Mouse (Mus musculus) lung, adult 2 months (tissue): Measurements from ENCODE around the gene Zfp830. TPM values are rescaled to one million over a fixed set of nuclear protein-coding genes. Genes with fewer than 3 reads are reported as not detected.
A peak's percentile ranks its signal among the peaks of the same experiment; 100 is the strongest.

Experiments used
- DNase-seq: peaks from one replicate; pipeline ENCODE4 v3.0.0; 2022
- H3K4me1 ChIP-seq: fragments of 200-500 bp; 2 replicates; pipeline ENCODE4 v1.6.1; 2011; ENCODE audit warnings: low read length; ENCODE audit not compliant: control insufficient read depth, insufficient read depth
- H3K4me3 ChIP-seq: fragments of 200-500 bp; replicated peaks from 2 replicates; pipeline ENCODE3; 2011; ENCODE audit warnings: low read depth, mild to moderate bottlenecking, control low read depth, low read length; ENCODE audit errors: extremely low read depth
- CTCF ChIP-seq: fragments of 200-500 bp; IDR thresholded peaks from 2 replicates; pipeline ENCODE4 v1.5.1; 2011; ENCODE audit warnings: mild to moderate bottlenecking, low read length, control low read depth; ENCODE audit not compliant: insufficient read depth
- POLR2A ChIP-seq: fragments of 200-500 bp; IDR thresholded peaks from 2 replicates; pipeline ENCODE4 v1.6.1; 2011; ENCODE audit warnings: low read depth, mild to moderate bottlenecking, control low read depth, low read length, borderline replicate concordance; ENCODE audit errors: extremely low read depth
- WGBS: fragments of 180-500 bp; shearing (Covaris S2); methylation state at CpG from one replicate; pipeline ENCODE4 v1.1.7; 2018; 5-methylcytosine and 5-hydroxymethylcytosine counted together
- polyA plus RNA-seq: library from polyadenylated mRNA; depleted of rRNA; stranded (reverse); fragments of >200 nt; gene quantifications from 2 replicates; pipeline ENCODE4 v1.2.3, GENCODE M21; 2012; rRNA removed

Zfp830 gene
- polyA plus RNA-seq, 1 experiment = 5.3 TPM

DNA sequence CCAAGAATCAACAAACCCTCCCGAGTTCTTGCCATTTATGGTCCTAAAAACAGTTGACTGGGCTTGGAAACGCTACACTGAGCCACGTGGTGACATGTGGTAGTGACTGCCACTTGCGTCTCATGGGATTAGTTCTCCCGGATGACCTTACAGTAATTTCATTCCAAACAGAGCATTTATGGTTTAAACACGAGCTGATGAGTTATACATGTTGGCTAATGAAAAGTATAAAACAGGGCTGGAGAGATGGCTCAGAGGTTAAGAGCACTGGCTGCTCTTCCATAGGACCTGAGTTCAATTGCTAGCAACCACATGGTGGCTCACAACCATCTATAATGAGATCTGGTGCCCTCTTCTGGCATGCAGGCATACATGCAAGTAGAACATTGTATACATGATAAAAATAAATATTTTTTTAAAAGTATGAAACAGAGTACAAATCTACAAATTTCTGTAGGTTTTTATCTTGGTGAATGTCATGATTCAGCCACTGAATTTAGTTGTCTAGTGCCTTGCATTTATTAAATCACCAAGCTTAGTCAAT, 1.8 kb upstream of the Zfp830 start:
- H3K4me1 ChIP-seq = no peaks in the 10 kb centered on the region; the same call in none of the 2 replicates
- no peak for TF ChIP-seq CTCF
- TF ChIP-seq POLR2A = no peak
- no peak overlapping the region for H3K4me3 ChIP-seq
- DNase-seq = no peak
- WGBS = 80% methylated on average over 6 of the region's 6 CpGs

DNA sequence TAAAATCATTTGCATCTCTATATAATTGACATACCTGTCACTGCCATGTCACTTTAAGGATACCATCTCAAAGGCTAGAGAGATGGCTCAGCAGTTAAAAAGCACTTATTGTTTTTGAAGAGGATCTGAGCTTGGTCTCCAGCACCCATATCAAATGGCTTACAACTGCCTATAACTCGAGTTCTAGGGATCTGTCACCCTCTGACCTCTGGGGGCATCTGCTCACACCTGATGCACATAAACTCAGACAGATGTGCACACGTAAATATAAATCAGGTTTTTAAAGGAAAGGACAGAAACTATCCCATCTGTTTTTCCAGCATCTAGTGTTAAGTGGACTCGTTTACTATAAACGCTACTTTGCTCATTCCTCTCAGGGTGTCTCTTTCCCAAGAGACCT, 884 bp upstream of the Zfp830 start:
- peak overlapping the region; percentile 84 for H3K4me3 ChIP-seq
- TF ChIP-seq CTCF (no peak), POLR2A (no peak)
- 10% methylated on average over 4 of the region's 4 CpGs for WGBS
- no peaks in the 10 kb centered on the region; the same call in none of the 2 replicates for H3K4me1 ChIP-seq
- no peak for DNase-seq

DNA sequence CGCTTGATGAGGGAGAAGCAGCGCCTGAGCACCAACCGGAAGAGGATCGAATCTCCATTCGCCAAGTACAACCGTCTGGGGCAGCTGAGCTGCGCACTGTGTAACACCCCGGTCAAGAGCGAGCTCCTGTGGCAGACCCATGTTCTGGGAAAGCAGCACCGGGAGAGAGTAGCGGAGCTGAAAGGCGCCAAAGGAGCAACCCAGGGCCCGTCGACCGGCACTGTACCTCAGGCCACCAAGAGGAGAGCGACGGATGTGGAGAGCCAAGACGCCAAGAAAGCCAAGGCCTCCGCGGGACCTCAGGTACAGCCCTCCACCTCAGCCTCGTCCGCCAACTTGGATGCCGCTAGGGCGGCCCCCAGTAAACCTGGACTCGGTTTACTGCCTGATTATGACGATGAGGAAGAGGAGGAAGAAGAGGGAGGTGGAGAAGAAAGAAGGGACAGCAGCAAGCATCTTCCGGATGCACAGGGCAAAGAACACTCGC, 336 bp downstream of the Zfp830 start:
- no peak for DNase-seq
- Histone ChIP-seq H3K4me3 (peak overlapping the region; percentile 84), H3K4me1 (no peaks in the 10 kb centered on the region; the same call in none of the 2 replicates)
- TF ChIP-seq CTCF = no peak
- no peak for TF ChIP-seq POLR2A
- WGBS = under 1% methylated on average over 28 of the region's 28 CpGs

DNA sequence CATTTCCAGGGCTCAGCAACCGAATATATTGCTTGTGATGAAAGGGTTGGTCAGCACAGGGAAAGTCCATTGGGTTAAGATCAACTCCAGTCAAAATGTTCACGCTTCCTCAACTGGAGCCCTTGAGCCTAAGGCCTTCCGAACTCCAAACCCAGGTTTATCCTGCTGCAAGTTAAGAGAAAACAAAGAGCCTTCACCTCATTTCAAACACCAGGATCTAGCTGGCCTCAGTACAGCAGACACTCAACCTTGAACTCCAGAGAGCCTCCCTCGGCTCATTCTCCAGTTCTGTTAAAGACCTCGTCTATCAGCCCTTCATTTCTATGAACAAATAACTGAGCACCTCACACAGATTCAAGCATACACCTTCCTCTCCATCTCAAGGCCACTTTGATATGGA, 16.0 kb downstream of the Zfp830 start:
- 35% methylated on average over 5 of the region's 5 CpGs for WGBS
- no peak overlapping the region for H3K4me3 ChIP-seq
- H3K4me1 ChIP-seq = peaks cover 2% of the 10 kb centered on the region; the same call in 1 of the 2 replicates

DNA sequence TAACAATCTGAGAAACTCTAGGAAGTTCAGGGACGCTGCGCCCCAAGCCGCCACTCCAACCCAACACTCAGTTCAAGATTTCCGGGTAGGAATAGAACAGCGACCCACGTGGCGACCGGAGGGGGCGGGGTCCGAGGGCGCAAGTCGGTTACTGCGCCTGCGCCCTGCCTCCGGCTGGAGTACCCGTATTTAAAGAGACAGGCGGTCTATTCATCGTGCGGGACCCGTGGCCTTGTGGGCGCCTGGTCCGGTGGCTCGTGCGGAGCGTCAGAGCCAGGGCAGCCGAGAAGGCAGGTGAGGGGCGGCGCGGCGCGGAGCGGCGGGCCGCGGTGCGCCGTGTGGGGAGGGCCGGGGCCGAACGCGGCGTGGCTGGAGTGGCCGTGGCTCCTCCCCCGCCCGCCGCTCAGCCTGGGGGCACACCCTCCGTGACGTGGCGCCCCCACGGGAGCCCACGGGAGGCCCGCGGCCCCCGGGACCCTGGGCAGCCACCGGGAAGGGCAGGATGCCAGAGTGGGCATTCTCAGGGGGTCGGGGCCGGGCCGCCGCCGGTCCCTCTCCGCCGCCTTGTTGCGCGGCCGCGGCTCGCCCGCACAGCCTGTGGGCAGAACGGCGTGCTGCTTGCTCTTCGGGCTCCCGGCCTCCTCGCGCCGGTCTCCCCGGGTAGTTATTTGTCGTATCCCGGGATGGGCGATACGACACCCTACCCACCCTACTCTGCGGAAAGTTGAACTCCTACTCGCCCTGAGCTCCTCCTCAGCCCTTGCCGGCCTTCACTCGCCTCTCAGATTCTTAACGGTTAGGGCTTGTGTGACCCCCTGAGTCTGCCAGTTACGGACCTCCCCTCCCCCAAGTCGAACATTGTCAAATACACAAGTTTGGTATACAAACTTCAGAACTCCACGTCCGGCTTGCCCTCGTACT, 17.1 kb downstream of the Zfp830 start, which contains the start of gene Lig3:
Gene Lig3 (plus strand): TSS at position 126 of the 921 bp plus-strand sequence.
- peak within 1 kb of the TSS; percentile 85 for H3K4me3 ChIP-seq
- peaks cover 2% of the 10 kb centered on the region; the same call in 1 of the 2 replicates for H3K4me1 ChIP-seq
- DNase-seq = peak; percentile 94
- under 1% methylated on average over 85 of the region's 90 CpGs for WGBS
- TF ChIP-seq CTCF (no peak), POLR2A (peak; percentile 80; the same call in 1 of the 2 replicates)

More for the DNA sequence above, 16.0 kb downstream of the Zfp830 start:
- TF ChIP-seq CTCF (no peak), POLR2A (no peak)
- DNase-seq = no peak

DNA sequence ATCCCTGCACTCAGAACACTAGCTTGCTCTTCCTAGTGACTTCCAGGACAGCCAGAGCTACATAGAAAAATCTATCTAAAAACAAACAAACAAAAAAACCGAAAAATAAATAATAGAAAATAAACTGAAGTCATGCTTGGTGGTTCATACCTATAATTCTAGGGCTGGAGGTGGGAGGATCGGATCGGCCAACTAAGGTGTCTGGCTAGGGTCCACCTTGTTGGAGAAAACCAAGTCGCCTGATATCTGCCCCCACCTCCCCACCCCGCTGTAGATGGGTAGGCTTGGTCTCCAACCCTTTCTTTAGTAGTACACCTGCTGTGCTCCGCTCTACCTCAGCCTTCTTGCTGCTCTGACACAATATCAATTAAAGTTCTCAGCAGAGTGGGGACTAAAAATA, 18.1 kb downstream of the Zfp830 start:
- Histone ChIP-seq H3K4me1 (peaks cover 2% of the 10 kb centered on the region; the same call in 1 of the 2 replicates), H3K4me3 (no peak overlapping the region)
- DNase-seq = no peak
- 46% methylated on average over 6 of the region's 6 CpGs for WGBS
- no peak for TF ChIP-seq POLR2A
- no peak for TF ChIP-seq CTCF

DNA sequence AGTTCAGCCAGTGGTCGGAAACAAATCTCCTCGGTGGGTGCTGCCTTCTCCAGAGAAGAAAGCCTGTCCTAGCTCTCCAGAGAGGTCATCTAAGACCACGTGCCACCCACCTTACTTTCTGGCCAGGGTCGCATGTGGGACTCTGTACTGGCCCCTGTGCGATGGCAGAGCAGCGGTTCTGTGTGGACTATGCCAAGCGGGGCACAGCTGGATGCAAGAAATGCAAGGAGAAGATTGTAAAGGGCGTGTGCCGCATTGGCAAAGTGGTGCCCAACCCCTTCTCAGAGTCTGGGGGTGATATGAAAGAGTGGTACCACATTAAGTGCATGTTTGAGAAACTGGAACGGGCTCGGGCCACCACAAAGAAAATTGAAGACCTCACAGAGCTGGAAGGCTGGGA, 19.3 kb downstream of the Zfp830 start:
- Histone ChIP-seq H3K4me1 (peaks cover 2% of the 10 kb centered on the region; the same call in 1 of the 2 replicates), H3K4me3 (no peak overlapping the region)
- no peak for TF ChIP-seq POLR2A
- no peak for TF ChIP-seq CTCF
- WGBS = 83% methylated on average over 11 of the region's 11 CpGs
- DNase-seq = no peak

DNA sequence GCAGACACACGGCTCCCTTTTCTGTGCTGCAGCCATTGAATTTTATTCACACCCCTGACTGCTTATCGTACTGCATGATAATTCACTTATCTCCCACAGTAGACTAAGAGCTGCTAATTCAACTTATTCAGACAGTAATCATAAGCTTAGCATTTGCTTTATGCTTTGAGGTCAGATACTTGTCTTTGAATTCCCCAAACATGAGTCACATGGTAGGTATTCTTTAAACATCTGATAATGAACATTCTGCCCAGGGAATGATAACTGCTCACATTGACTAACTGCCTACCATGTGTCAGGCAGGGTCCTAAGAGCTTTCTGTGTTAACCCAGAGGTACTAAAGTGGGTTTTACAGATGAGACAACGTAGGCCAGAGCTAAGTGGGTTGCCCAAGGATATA, 42.5 kb downstream of the Zfp830 start:
- WGBS = 68% methylated on average over 3 of the region's 3 CpGs
- H3K4me1 ChIP-seq = no peaks in the 10 kb centered on the region
- H3K4me3 ChIP-seq = no peak overlapping the region
- no peak for TF ChIP-seq CTCF
- DNase-seq = no peak

DNA sequence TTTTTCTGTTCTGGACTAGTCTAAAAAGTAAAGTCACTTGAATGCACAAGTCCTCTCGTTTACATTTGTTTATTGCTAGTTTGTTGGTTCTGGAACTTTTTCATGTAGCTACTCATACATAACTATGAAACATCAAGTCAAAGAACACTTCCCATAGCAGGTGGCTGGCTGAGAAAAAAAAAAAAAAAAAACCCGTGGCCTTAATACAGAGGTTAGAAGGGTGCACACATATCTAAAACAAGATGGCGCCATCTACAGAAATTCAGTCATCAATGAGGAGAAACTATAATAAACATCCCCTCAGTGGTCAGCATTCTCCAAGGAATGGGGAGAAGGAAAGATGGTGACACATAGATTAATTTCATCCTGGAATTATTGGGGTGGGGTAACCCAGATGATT, 43.2 kb downstream of the Zfp830 start:
- DNase-seq = no peak
- no peaks in the 10 kb centered on the region for H3K4me1 ChIP-seq
- WGBS = 66% methylated on average over 3 of the region's 3 CpGs
- TF ChIP-seq POLR2A (no peak), CTCF (no peak)
- H3K4me3 ChIP-seq = no peak overlapping the region

DNA sequence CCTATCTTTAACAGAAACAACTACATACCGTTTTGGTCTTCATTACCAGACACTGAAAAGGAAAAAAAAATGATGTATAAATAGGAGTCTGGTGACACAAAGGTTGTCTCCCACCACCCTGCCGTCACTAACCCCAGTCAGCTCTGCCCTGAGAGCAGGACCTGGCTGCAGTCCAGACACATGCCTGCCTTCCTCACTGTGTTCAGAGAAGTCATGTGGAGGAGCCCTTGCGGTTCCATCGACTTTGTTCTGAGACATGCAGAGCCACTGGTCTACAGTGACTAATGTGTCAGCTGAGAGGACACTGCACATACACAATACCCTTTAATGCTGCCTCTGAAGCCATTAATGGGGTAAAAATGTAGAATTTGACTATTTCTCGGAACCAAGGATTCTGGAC, 44.3 kb downstream of the Zfp830 start:
- TF ChIP-seq CTCF (no peak), POLR2A (no peak)
- no peak overlapping the region for H3K4me3 ChIP-seq
- 76% methylated on average over 5 of the region's 5 CpGs for WGBS
- H3K4me1 ChIP-seq = no peaks in the 10 kb centered on the region
- DNase-seq = no peak

Other genes with a start within 250 kb of the Zfp830 start
- 0.11 and 0.24 TPM in 2 replicates for gene Cct6b, start within 50 bp of the Zfp830 start, polyA plus RNA-seq
- gene Lig3, start 16.8 kb downstream of the Zfp830 start, polyA plus RNA-seq = 6.9 and 10.4 TPM in 2 replicates
- 9.5 and 10.4 TPM in 2 replicates for gene Rffl, start 106.9 kb downstream of the Zfp830 start, polyA plus RNA-seq
- gene Rad51d, start 126.3 kb downstream of the Zfp830 start, polyA plus RNA-seq = 9.3 and 11.7 TPM in 2 replicates
- 0.08 and 0.11 TPM in 2 replicates for gene Fndc8, start 127.8 kb downstream of the Zfp830 start, polyA plus RNA-seq
- 28.2 and 29.1 TPM in 2 replicates for gene Nle1, start 144.1 kb downstream of the Zfp830 start, polyA plus RNA-seq
- gene Unc45b, start 146.2 kb downstream of the Zfp830 start, polyA plus RNA-seq = 19.0 and 20.0 TPM in 2 replicates
- gene Slfn5, start 187.0 kb downstream of the Zfp830 start, polyA plus RNA-seq = 14.3 and 25.1 TPM in 2 replicates
- 0.32 and 0.75 TPM in 2 replicates for gene Slfn9, start 227.5 kb downstream of the Zfp830 start, polyA plus RNA-seq